Mouse (Mus musculus) erythroblast, embryonic 14.5 days (primary cell): ENCODE data around the gene Erc2.

Experiments used
- GATA1 ChIP-seq: IDR thresholded peaks from 2 replicates; pipeline ENCODE4 v1.6.1; 2012; ENCODE audit warnings: low read length, inconsistent platforms, mixed read lengths
- TAL1 ChIP-seq: IDR thresholded peaks from 3 replicates; pipeline ENCODE4 v1.6.1; 2012; ENCODE audit warnings: low read length, inconsistent platforms, mixed read lengths

DNA sequence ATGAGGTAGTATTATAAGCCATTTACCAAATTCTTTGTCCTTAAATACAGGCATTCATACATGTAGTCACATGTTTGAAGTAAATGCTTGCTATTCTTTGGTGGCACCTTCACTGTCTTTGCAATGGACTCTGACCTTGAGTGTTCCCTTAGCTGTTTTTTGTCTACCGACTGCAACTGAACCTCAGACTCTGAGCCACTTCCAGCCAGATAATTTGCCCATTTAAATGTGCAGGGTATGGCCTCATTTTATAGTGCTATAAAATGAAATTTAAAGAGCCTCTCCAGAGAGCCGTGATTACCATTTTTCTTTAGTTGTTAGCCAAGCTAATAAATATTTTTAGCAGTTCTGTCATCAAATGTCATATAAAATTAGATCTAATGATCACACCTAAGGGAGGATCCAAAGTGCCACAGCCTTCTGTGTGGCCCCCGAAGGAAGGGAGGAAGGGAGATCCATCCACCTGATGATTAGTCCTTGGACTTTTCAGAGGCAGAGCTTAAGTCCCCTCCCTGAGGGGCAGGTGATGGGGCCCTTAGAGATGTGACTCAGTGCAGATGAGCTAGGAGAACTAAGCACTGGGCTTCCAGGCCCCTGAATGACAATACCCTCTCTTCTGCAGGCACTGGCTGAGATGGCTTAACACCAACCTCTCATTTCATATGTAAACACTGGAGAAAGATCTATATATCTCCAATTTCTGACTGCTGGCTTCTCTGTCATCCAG lies 439.6 kb downstream of the Erc2 start:
- TF ChIP-seq TAL1, result no peak
- no peak for TF ChIP-seq GATA1
